Mouse (Mus musculus) midbrain, embryonic 16.5 days (tissue): ENCODE measurements around the gene Zbtb37. TPM values are rescaled to one million over a fixed set of nuclear protein-coding genes. Genes with fewer than 3 reads are reported as not detected.
"Not testable (repeated sequence)": the region's sequence is repeated elsewhere in the genome, so short reads cannot be mapped to it uniquely, and the experiment has no call there.

ENCODE experiments used
- ATAC-seq: fragments of 200-750 bp; cut with Nextera tagmentation; 2 replicates; pipeline ENCODE4 v1.8.0; 2017; ENCODE audit warnings: moderate TSS enrichment
- H3K27ac ChIP-seq: fragments of 300-500 bp; sonication (generic); 2 replicates; pipeline ENCODE4 v1.5.1; 2014; ENCODE audit warnings: mild to moderate bottlenecking, low read length, mixed read lengths
- H3K27me3 ChIP-seq: fragments of 300-500 bp; sonication (generic); 2 replicates; pipeline ENCODE4 v1.6.1; 2014; ENCODE audit warnings: low read depth, low read length, mixed read lengths; ENCODE audit not compliant: control insufficient read depth, insufficient read depth
- H3K36me3 ChIP-seq: fragments of 300-500 bp; sonication (generic); 2 replicates; pipeline ENCODE4 v1.6.1; 2014; ENCODE audit warnings: mild to moderate bottlenecking, low read length, moderate library complexity, mixed read lengths; ENCODE audit not compliant: control insufficient read depth, insufficient read depth
- H3K4me1 ChIP-seq: fragments of 300-500 bp; sonication (generic); 2 replicates; pipeline ENCODE4 v1.6.1; 2014; ENCODE audit warnings: mild to moderate bottlenecking, low read length, mixed read lengths; ENCODE audit not compliant: control insufficient read depth, insufficient read depth
- H3K4me2 ChIP-seq: fragments of 300-500 bp; sonication (generic); 2 replicates; pipeline ENCODE4 v1.6.1; 2014; ENCODE audit warnings: mild to moderate bottlenecking, low read length, mixed read lengths
- H3K4me3 ChIP-seq: fragments of 300-500 bp; sonication (generic); 2 replicates; pipeline ENCODE4 v1.5.1; 2014; ENCODE audit warnings: low read depth, mild to moderate bottlenecking, low read length, moderate library complexity, mixed read lengths
- H3K9ac ChIP-seq: fragments of 300-500 bp; sonication (generic); 2 replicates; pipeline ENCODE4 v1.6.1; 2014; ENCODE audit warnings: low read depth, low read length, mixed read lengths
- H3K9me3 ChIP-seq: fragments of 300-500 bp; sonication (generic); replicated peaks from 2 replicates; pipeline ENCODE4 v1.6.1; 2014; ENCODE audit warnings: mild to moderate bottlenecking, low read length, mixed read lengths; ENCODE audit not compliant: control insufficient read depth, poor library complexity, severe bottlenecking
- WGBS: fragments of 180-500 bp; shearing (Covaris S2); extraction: QIAGEN DNeasy Blood & Tissue Kit; methylation state at CpG from one replicate; pipeline ENCODE4 v1.1.7; 2014; 5-methylcytosine and 5-hydroxymethylcytosine counted together
- polyA plus RNA-seq: library from polyadenylated mRNA; unstranded; fragments of >200 nt; fragmentation: Nextera tagmentation; extraction: Ambion mirVana; gene quantifications from 2 replicates; pipeline ENCODE4 v1.2.1, GENCODE M21; 2015

Zbtb37 gene
- polyA plus RNA-seq, 1 experiment from 2014 or later: 15.8 TPM

DNA sequence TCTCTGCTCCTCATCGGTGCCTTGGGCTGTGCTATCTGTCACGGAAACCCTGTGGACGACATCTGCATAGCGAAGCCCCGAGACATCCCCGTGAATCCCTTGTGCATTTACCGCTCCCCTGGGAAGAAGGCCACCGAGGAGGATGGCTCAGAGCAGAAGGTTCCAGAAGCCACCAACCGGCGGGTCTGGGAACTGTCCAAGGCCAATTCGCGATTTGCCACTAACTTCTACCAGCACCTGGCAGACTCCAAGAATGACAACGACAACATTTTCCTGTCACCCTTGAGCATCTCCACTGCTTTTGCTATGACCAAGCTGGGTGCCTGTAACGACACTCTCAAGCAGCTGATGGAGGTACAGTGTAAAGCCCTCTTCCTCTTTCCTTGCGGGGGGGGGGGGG, 45.3 kb downstream of the Zbtb37 start:
- H3K27ac ChIP-seq: no peak overlapping the region
- no peak for ATAC-seq
- no peaks in the 10 kb centered on the region for H3K9me3 ChIP-seq
- H3K4me3 ChIP-seq: no peak overlapping the region
- H3K36me3 ChIP-seq: no peaks in the 10 kb centered on the region
- H3K4me1 ChIP-seq: no peaks in the 10 kb centered on the region
- 92% methylated on average over 14 of the region's 15 CpGs for WGBS
- H3K27me3 ChIP-seq: no peaks in the 10 kb centered on the region
- no peak overlapping the region for H3K9ac ChIP-seq
- no peak overlapping the region for H3K4me2 ChIP-seq

DNA sequence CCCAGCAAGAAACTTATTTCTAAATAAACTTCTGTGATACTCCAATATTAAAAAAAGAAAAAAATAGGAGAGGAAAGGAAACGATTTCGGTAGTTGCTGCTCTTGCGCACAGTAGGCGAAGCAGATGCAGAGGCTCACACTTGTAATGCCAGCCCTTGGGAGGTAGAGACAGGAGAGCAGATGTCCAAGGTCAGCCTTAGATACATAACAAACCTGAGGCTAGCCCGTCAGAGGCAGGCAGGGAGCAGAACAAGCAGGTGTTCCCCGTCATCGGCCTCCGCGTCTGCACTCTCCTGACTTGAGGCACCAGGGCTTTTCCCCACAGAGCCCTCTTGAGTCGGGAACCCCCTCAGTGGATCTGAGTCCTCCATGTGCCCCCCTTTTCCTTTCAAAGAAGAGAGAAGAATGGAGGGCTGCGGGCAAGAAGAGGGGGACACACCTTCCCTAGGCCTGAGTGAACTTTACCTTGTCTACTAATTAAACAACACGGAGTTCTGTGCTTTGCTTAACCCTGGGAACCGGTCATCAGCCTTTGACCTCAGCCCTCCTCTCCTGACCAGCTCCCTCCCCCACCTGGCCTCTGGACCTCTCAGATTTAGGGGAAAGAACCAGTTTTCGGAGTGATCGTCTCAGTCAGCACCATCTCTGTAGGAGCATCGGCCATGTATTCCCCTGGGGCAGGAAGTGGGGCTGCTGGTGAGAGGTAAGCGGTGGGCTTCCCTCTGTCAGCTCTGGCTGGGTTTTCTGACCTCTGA, 47.6 kb downstream of the Zbtb37 start:
- Histone ChIP-seq H3K4me1 (no peaks in the 10 kb centered on the region), H3K4me2 (no peak overlapping the region), H3K9ac (no peak overlapping the region), H3K27me3 (no peaks in the 10 kb centered on the region), H3K9me3 (no peaks in the 10 kb centered on the region), H3K27ac (no peak overlapping the region), H3K36me3 (no peaks in the 10 kb centered on the region), H3K4me3 (no peak overlapping the region)
- WGBS: 89% methylated on average over 17 of the region's 17 CpGs
- ATAC-seq: no peak

DNA sequence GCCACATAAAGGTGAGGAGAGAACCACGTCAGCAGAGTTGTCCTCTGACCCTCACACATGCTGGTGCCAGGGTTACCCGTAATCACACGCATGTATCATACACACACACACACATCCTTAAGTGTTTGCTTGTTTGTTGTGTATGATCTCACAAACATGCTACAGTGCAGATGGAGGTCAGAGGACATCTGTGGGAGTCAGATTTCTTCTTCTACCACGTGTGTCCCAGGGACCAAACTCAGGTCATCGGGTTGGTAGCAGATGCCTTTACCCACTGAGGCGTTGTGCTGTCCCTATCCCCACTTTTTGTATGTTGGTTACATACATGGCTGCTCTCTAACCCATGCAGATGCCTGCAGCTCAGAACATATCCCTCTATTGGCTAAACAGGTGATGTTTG, 49.2 kb downstream of the Zbtb37 start:
- ATAC-seq: no peak
- Histone ChIP-seq H3K27me3 (no peaks in the 10 kb centered on the region), H3K4me3 (no peak overlapping the region), H3K4me2 (no peak overlapping the region), H3K4me1 (no peaks in the 10 kb centered on the region), H3K27ac (no peak overlapping the region), H3K9ac (no peak overlapping the region), H3K36me3 (no peaks in the 10 kb centered on the region), H3K9me3 (no peaks in the 10 kb centered on the region)
- 85% methylated on average over 6 of the region's 6 CpGs for WGBS

DNA sequence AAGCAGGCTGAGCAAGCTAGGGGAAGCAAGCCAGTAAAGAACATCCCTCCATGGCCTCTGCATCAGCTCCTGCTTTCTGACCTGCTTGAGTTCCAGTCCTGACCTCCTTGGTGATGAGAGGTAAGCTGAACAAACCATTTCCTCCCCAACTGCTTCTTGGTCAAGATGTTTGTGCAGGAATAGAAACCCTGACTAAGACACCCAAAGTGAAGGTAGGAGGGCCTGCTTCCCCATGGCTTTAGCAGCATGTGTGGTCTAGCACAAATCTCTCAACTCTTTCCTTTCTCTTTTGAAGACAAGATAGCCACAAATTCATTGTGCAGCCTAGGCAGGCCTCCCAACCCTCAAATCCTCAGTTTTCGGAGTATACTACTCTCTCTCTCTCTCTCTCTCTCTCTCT, 49.9 kb downstream of the Zbtb37 start:
- H3K36me3 ChIP-seq, H3K9ac ChIP-seq, H3K27ac ChIP-seq, H3K27me3 ChIP-seq, H3K4me1 ChIP-seq, H3K4me3 ChIP-seq, H3K9me3 ChIP-seq, H3K4me2 ChIP-seq, ATAC-seq: not testable (repeated sequence)
- 67% methylated on average over 1 of the region's 1 CpGs for WGBS

DNA sequence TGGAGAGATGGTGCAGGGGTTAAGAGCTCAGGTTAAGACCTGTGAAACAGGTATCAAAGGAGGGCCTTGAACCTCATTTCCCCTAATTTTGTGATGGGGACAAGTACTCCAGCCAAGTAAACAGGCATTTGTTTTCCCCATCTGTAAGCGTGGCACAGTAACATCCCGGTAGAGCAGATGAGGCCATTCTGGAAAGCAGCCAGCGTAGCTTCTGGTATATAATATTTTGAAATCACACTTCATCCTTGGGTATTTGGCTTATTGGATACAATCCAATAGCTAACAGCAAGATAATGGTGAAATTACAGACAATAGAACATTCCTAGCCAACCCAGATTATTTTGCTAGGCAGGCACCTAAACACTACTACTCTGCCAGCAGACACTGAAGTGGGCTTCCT, 51.8 kb downstream of the Zbtb37 start:
- no peak for ATAC-seq
- H3K27ac ChIP-seq: no peak overlapping the region
- H3K9ac ChIP-seq: no peak overlapping the region
- no peak overlapping the region for H3K4me3 ChIP-seq
- no peak overlapping the region for H3K4me2 ChIP-seq
- H3K27me3 ChIP-seq: no peaks in the 10 kb centered on the region
- no peaks in the 10 kb centered on the region for H3K4me1 ChIP-seq
- H3K36me3 ChIP-seq: no peaks in the 10 kb centered on the region; the same call in 1 of the 2 replicates
- H3K9me3 ChIP-seq: no peaks in the 10 kb centered on the region
- 80% methylated on average over 3 of the region's 3 CpGs for WGBS

DNA sequence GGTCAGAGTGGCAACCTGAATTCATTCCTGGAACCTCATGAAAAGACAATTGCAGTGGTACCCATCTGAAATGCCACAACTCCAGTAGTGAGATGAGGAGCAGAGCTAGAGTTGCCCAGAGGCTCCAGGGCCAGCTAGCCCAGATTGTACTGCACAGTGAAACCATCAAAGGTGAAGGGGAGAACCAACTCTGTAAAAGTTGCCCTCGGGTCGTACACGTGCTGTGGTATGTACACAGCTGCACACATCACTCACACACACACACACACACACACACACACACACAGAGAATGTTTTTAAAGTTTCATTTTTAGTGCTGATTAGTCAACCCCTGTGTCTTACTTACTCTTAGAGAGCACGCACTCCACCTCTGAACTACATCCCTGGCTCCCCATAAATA, 53.3 kb downstream of the Zbtb37 start:
- Histone ChIP-seq H3K9ac (no peak overlapping the region), H3K27me3 (no peaks in the 10 kb centered on the region), H3K4me3 (no peak overlapping the region), H3K4me1 (no peaks in the 10 kb centered on the region), H3K9me3 (no peaks in the 10 kb centered on the region), H3K27ac (no peak overlapping the region), H3K4me2 (no peak overlapping the region), H3K36me3 (no peaks in the 10 kb centered on the region; the same call in 1 of the 2 replicates)
- ATAC-seq: no peak
- WGBS: 92% methylated on average over 4 of the region's 4 CpGs

DNA sequence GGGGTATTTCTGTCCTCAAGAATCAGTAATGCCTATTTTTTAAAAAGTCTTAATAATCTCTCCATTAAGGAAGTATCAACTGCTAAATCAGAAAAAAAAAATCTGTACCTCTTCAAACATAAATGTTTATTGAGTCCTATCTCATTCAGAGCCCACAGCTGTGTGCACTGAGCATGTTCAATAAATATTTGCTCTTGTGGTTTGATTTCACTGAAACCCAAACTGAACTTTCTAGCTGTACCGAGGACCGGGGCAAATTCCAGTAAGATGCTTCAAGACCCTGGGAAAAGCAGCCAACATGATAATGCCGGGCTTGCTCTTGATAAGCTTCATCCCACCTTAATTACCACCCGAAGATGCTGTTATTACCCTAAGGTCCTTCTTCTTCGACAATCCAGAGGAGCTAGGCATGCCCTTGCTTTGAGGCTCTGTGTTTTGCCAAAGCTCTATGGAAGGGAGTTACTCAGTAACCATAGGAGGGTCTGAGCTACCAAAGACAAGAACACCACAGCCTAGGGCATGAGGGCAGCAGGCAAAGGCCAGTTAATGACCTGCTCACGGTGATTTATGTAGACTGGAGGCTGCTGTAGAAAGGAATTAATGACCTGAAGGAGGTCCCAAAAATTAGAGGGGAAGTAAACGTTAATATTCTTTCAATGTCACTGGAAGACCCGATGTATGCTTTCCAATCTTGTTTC, 54.0 kb downstream of the Zbtb37 start:
- Histone ChIP-seq H3K4me2 (no peak overlapping the region), H3K4me1 (no peaks in the 10 kb centered on the region), H3K27ac (no peak overlapping the region), H3K9me3 (no peaks in the 10 kb centered on the region), H3K4me3 (no peak overlapping the region), H3K27me3 (no peaks in the 10 kb centered on the region), H3K36me3 (no peaks in the 10 kb centered on the region; the same call in 1 of the 2 replicates), H3K9ac (no peak overlapping the region)
- 90% methylated on average over 8 of the region's 8 CpGs for WGBS
- ATAC-seq: no peak

DNA sequence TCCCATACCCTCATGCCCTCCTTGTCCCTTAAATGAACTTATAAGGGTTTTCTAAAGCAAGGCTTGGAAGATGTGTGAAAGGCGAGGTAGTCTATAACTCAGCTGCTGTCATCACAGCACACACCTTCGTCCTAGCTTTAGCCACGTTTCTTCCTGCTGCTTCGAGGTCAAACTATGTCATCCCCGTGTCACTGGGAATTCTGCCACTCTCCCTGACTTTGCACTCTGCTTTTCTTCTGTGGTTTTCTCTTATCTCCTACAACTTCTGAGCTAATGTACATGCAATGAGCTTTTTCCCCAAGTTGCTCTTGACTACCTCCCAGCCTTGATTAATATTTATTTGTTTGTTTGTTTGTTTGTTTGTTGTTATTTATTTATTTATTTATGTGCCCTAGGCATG, 54.6 kb downstream of the Zbtb37 start:
- H3K27me3 ChIP-seq: no peaks in the 10 kb centered on the region
- ATAC-seq: no peak
- H3K9me3 ChIP-seq: no peaks in the 10 kb centered on the region

DNA sequence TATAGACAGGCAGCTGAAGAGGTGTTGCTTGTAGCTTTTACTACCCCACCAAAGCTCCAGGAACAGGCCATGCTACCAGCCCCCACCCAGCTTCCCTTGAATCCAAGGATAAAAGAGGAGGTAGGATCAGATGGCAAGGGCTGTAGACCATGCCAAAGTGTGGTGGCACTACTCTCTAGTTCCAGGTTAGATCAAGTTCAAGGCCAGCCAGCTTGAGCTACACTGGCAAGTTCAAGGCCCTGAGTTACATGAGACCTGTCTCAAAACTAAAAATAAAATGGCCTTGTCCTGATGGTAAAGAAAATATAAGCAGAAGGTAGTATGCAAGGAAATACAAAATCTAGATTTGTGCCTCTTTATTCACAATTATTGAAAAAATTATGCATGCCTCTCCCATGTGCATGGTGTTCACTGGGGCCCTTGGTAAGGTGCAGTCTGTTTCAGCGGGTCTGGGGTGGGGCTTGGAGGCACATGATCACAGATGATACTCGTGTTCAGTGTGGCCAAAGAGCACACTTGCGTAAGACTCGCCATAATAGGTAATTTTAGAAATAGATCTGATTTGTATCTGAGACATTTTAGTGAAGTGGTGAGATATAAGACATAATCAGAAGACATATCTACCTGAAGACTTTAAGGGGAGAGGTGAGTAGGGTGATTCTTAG, 56.4 kb downstream of the Zbtb37 start, which contains the start of gene Serpinc1:
TSS of gene Serpinc1 (plus strand) at position 515 of the 665 bp plus-strand sequence.
- Histone ChIP-seq H3K36me3 (no peaks in the 10 kb centered on the region; the same call in 1 of the 2 replicates), H3K9ac (no peak within 1 kb of the TSS), H3K9me3 (no peaks in the 10 kb centered on the region), H3K27ac (no peak within 1 kb of the TSS), H3K4me2 (no peak within 1 kb of the TSS), H3K4me3 (no peak within 1 kb of the TSS), H3K4me1 (no peaks in the 10 kb centered on the region), H3K27me3 (no peaks in the 10 kb centered on the region)
- 95% methylated on average over 4 of the region's 4 CpGs for WGBS
- ATAC-seq: no peak

More for the DNA sequence above, 54.6 kb downstream of the Zbtb37 start:
- Histone ChIP-seq H3K36me3 (no peaks in the 10 kb centered on the region; the same call in 1 of the 2 replicates), H3K9ac (no peak overlapping the region), H3K4me3 (no peak overlapping the region), H3K27ac (no peak overlapping the region), H3K4me1 (no peaks in the 10 kb centered on the region), H3K4me2 (no peak overlapping the region)
- 84% methylated on average over 5 of the region's 5 CpGs for WGBS
